Comparison of ENCODE assay signal across 22 mouse cellular contexts in the genomic region with DNA sequence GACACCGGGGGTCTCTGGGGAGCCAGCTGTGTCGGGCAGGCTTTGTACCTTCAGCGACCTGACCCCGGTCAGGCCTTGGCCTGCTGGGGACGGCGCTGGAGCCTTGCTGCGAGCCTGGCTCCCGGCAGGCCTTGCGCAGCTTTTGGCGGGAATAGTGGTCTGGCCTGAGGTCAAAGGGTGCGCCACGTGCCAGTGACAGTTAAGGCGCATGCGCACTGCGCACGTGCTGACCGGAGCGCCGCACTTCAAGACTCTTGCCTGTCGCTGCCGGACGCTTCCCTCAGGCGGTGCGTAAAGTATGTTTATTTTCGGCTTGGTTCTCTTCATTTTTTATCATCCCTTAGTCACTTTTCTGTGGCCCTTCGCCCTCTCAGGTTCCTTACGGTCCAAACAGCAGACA. TPM values are rescaled to one million over a fixed set of nuclear protein-coding genes. Genes with fewer than 3 reads are reported as not detected.
"Had no signal": no experiment of that assay in that cellular context is flagged by ENCODE, and none has a peak within 500 bp of the region (broad histone marks: within the 10 kb centered on the region; RNA-seq: fewer than 3 reads in every experiment).

A gene (plus strand): TSS at position 241 of the 400 bp plus-strand sequence.

- H3K9me3 ChIP-seq: kidney, embryonic 15.5 days; limb, embryonic 15.5 days; liver, embryonic 12.5 days; midbrain, embryonic 10.5 days; midbrain, embryonic 15.5 days; neural tube, embryonic 13.5 days; stomach, embryonic 15.5 days had no signal

- ATAC-seq: liver, embryonic 12.5 days; midbrain, embryonic 15.5 days had no signal

- H3K27me3 ChIP-seq: kidney, embryonic 15.5 days; limb, embryonic 15.5 days; liver, embryonic 12.5 days; midbrain, embryonic 15.5 days; neural tube, embryonic 13.5 days; stomach, embryonic 15.5 days had no signal

- H3K27ac ChIP-seq: kidney, embryonic 15.5 days; limb, embryonic 15.5 days; liver, embryonic 12.5 days; midbrain, embryonic 10.5 days; midbrain, embryonic 15.5 days; neural tube, embryonic 13.5 days; stomach, embryonic 15.5 days had no signal

- H3K4me2 ChIP-seq: kidney, embryonic 15.5 days; limb, embryonic 15.5 days; liver, embryonic 12.5 days; lung, embryonic 14.5 days; midbrain, embryonic 15.5 days; neural tube, embryonic 13.5 days; stomach, embryonic 15.5 days had no signal

- DNase-seq: kidney, adult 2 months; kidney, postnatal 25 days; layer of hippocampus, postnatal 36 days; lung, embryonic 14.5 days; lung, postnatal 10 days; lung, postnatal 4 days; retina, postnatal 1 day; right cerebral cortex, postnatal 14 days; thymus, adult 18-20 months; thymus, postnatal 14 days had no signal

- H3K9ac ChIP-seq: kidney, embryonic 15.5 days; limb, embryonic 15.5 days; liver, embryonic 12.5 days; lung, embryonic 14.5 days; midbrain, embryonic 15.5 days; neural tube, embryonic 13.5 days; stomach, embryonic 15.5 days had no signal

- H3K4me1 ChIP-seq: kidney, embryonic 15.5 days; limb, embryonic 15.5 days; liver, embryonic 12.5 days; midbrain, embryonic 10.5 days; midbrain, embryonic 15.5 days; neural tube, embryonic 13.5 days; stomach, embryonic 15.5 days had no signal

- H3K4me3 ChIP-seq: kidney, embryonic 15.5 days; limb, embryonic 15.5 days; liver, embryonic 12.5 days; midbrain, embryonic 10.5 days; midbrain, embryonic 15.5 days; neural tube, embryonic 13.5 days; stomach, embryonic 15.5 days had no signal

- H3K36me3 ChIP-seq: kidney, embryonic 15.5 days; limb, embryonic 15.5 days; liver, embryonic 12.5 days; midbrain, embryonic 10.5 days; midbrain, embryonic 15.5 days; neural tube, embryonic 13.5 days; stomach, embryonic 15.5 days had no signal

RNA-seq across cellular contexts. Expression of the gene that starts here (rescaled TPM):
- total RNA-seq: layer of hippocampus, postnatal 36 days; left cerebral cortex, adult 8-10 months; left cerebral cortex, postnatal 25 days had no signal
- polyA plus RNA-seq: kidney, adult 2 months; kidney, embryonic 15.5 days; limb, embryonic 11.5 days; limb, embryonic 15.5 days; liver, embryonic 16.5 days; lung, embryonic 14.5 days; midbrain, embryonic 10.5 days; midbrain, embryonic 15.5 days; neural tube, embryonic 13.5 days; spleen, adult 2 months; stomach, embryonic 15.5 days had no signal
